Mouse (Mus musculus) kidney, embryonic 14.5 days (tissue): ENCODE data around the gene Gosr1. TPM values are rescaled to one million over a fixed set of nuclear protein-coding genes. Genes with fewer than 3 reads are reported as not detected.
"Not testable (repeated sequence)": the region's sequence is repeated elsewhere in the genome, so short reads cannot be mapped to it uniquely, and the experiment has no call there.

Source experiments
- ATAC-seq: fragments of 200-750 bp; cut with Nextera tagmentation; 2 replicates; pipeline ENCODE4 v1.8.0; 2017; ENCODE audit warnings: moderate number of reproducible peaks, mild to moderate bottlenecking, moderate TSS enrichment, moderate library complexity; ENCODE audit not compliant: low FRiP score, low TSS enrichment
- H3K27ac ChIP-seq: fragments of 300-500 bp; sonication (generic); 2 replicates; pipeline ENCODE4 v1.5.1; 2014; ENCODE audit warnings: low read depth, mild to moderate bottlenecking, low read length, moderate library complexity, mixed read lengths
- H3K27me3 ChIP-seq: fragments of 300-500 bp; sonication (generic); 2 replicates; pipeline ENCODE4 v1.6.1; 2014; ENCODE audit warnings: mild to moderate bottlenecking, low read length; ENCODE audit not compliant: control insufficient read depth, insufficient read depth
- H3K36me3 ChIP-seq: fragments of 300-500 bp; sonication (generic); 2 replicates; pipeline ENCODE4 v1.6.1; 2014; ENCODE audit warnings: low read length, mixed read lengths; ENCODE audit not compliant: control insufficient read depth, insufficient read depth
- H3K4me1 ChIP-seq: fragments of 300-500 bp; sonication (generic); 2 replicates; pipeline ENCODE4 v1.6.1; 2014; ENCODE audit warnings: low read length, mixed read lengths; ENCODE audit not compliant: control insufficient read depth, insufficient read depth
- H3K4me2 ChIP-seq: fragments of 300-500 bp; sonication (generic); replicated peaks from 2 replicates; pipeline ENCODE4 v1.6.1; 2014; ENCODE audit warnings: low read depth, mild to moderate bottlenecking, low read length
- H3K4me3 ChIP-seq: fragments of 300-500 bp; sonication (generic); 2 replicates; pipeline ENCODE4 v1.5.1; 2014; ENCODE audit warnings: mild to moderate bottlenecking, low read length
- H3K9ac ChIP-seq: fragments of 300-500 bp; sonication (generic); 2 replicates; pipeline ENCODE4 v1.6.1; 2014; ENCODE audit warnings: low read depth, mild to moderate bottlenecking, low read length, moderate library complexity
- H3K9me3 ChIP-seq: fragments of 300-500 bp; sonication (generic); 2 replicates; pipeline ENCODE4 v1.6.1; 2016; ENCODE audit warnings: low read length; ENCODE audit not compliant: control insufficient read depth
- WGBS: fragments of 180-500 bp; shearing (Covaris S2); extraction: QIAGEN DNeasy Blood & Tissue Kit; methylation state at CpG from one replicate; pipeline ENCODE4 v1.1.7; 2014; 5-methylcytosine and 5-hydroxymethylcytosine counted together
- polyA plus RNA-seq: library from polyadenylated mRNA; unstranded; fragments of >200 nt; fragmentation: Nextera tagmentation; extraction: Ambion mirVana; gene quantifications from 2 replicates; pipeline ENCODE4 v1.2.1, GENCODE M21; 2014

Gosr1 gene
- polyA plus RNA-seq, 1 experiment from 2014 or later = 37.3 TPM

DNA sequence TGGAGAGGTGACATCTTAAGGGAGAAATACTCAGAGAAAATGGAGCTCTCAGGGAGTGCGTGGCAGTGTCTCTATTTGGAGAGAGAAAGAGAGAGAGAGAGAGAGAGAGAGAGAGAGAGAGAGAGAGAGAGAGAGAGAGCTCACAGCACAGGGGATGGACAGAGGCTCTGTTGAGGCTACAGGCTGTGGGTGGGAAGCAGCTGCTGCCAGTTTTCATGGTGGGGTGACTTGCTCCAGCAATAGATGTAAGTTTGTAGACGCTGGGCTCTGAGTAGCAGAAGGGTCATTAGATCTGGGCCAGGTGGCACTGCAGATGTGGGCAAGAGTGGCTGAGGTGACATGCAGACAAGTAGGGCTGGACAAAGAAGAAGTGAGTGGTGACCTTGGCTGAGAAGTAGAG lies 77.8 kb downstream of the Gosr1 start:
- H3K4me3 ChIP-seq = no peak overlapping the region
- no peak overlapping the region for H3K4me2 ChIP-seq
- no peak for ATAC-seq
- no peak overlapping the region for H3K27ac ChIP-seq
- H3K9ac ChIP-seq = no peak overlapping the region
- WGBS = 76% methylated on average over 2 of the region's 2 CpGs
- no peaks in the 10 kb centered on the region for H3K4me1 ChIP-seq
- no peaks in the 10 kb centered on the region for H3K27me3 ChIP-seq
- no peaks in the 10 kb centered on the region for H3K9me3 ChIP-seq
- no peaks in the 10 kb centered on the region for H3K36me3 ChIP-seq

DNA sequence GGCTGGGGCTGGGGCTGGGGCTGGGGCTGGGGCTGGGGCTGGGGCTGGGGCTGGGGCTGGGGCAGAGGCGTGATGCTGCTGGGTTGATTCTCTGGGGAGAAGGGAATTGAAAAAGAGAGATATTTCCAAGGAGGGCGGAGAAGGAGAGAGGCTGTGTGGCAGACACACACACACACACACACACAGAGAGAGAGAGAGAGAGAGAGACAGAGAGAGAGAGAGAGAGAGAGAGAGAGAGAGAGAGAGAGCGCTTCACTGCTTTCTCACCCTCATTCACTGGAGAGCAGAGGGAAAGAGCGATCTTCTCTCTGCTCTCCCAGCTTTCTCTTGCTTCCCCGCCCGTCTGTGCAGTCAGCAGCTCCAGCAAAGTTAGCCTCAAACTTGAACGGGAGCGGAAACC lies 83.9 kb downstream of the Gosr1 start, which contains the start of gene Trarg1:
Gene Trarg1, plus strand, starts transcription at position 301 of the 400 bp plus-strand sequence.
- H3K36me3 ChIP-seq, H3K9me3 ChIP-seq, ATAC-seq, H3K4me1 ChIP-seq, H3K4me2 ChIP-seq, H3K27me3 ChIP-seq, H3K27ac ChIP-seq, H3K9ac ChIP-seq, H3K4me3 ChIP-seq: not testable (repeated sequence)
- 45% methylated on average over 8 of the region's 8 CpGs for WGBS

Other genes starting within 250 kb of the Gosr1 start
- 31.8 and 57.7 TPM in 2 replicates for gene Abr, start 141.3 kb downstream of the Gosr1 start, polyA plus RNA-seq
- 0.49 TPM in 1 of 2 replicates, not detected in the other for gene Bhlha9, start 91.1 kb downstream of the Gosr1 start, polyA plus RNA-seq
- 0.81 and 0.89 TPM in 2 replicates for gene Trarg1, start 83.8 kb downstream of the Gosr1 start, polyA plus RNA-seq
- gene Cpd, start 83.4 kb upstream of the Gosr1 start, polyA plus RNA-seq = 22.1 and 35.0 TPM in 2 replicates
- 0.74 and 0.89 TPM in 2 replicates for gene Tmigd1, start 138.6 kb upstream of the Gosr1 start, polyA plus RNA-seq
- gene Blmh, start 161.2 kb upstream of the Gosr1 start, polyA plus RNA-seq = 136 and 160 TPM in 2 replicates
- gene Slc6a4, start 235.0 kb upstream of the Gosr1 start, polyA plus RNA-seq = 1.1 and 2.2 TPM in 2 replicates